Mouse (Mus musculus) 416B (cell line): ENCODE results near the gene Rpl36.
"Not testable (repeated sequence)": the region's sequence is repeated elsewhere in the genome, so short reads cannot be mapped to it uniquely, and the experiment has no call there.

Experiments
- DNase-seq: peaks from one replicate; pipeline ENCODE4 v3.0.0; 2011; ENCODE audit warnings: low read depth

Rpl36 gene

DNA sequence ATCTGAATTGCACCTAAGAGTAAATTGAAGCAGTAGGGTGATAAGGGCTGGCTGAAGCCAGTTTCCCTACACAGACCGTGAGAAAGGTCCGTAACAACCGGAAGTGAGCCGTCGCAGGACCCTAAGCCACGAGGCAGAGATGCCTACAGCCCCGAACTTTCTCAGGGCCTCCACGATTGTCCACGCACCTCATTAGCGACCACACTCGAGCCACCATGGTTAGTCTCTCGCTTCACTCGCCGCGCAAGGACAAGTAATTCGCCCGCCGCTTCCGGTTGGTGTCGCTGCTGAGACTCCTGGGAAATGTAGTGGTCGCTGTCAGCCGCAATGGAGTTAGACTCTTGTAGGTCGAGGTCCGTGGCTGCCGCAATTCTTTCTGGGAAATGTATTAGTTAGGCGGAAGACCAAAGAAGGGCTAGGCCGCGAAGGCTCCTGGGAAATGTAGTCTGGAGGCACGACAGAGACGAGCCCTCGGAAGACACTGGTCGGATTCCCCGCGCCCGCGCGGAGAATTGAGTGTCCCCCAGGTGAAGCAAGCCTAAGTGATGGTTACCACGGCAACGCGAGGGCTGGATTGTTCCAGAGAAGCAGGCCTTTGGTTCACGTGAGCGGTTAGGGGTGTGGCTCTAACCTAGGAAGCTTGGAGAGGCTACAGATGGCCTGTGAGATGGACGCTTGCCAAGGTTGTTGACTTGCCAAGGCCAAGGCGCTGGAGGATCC is 3.6 kb upstream of the Rpl36 start, which contains the start of gene 2410015M20Rik:
Gene 2410015M20Rik, minus strand, starts transcription at position 320 of the 720 bp plus-strand sequence.
- peak; percentile 99 for DNase-seq

DNA sequence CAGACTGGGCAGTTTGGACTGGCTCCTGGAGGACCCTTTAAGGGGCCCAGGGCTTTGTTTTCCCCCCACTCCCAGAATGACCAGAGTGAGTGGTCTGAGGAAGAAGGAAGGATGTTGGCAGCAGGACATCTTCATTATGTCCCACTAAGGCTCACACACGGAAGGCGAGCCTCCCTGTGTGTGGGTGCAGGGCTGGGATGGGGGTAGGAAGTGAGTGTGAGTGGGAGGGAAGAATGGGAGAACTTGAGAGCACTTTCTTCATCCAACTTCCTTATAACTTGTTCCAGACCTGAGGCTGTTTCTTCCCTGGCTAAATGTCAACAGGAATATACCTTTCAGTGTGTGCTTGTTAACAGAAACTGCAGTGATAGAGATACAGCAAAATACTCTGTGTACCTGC is 1.9 kb upstream of the Rpl36 start:
- DNase-seq = no peak

DNA sequence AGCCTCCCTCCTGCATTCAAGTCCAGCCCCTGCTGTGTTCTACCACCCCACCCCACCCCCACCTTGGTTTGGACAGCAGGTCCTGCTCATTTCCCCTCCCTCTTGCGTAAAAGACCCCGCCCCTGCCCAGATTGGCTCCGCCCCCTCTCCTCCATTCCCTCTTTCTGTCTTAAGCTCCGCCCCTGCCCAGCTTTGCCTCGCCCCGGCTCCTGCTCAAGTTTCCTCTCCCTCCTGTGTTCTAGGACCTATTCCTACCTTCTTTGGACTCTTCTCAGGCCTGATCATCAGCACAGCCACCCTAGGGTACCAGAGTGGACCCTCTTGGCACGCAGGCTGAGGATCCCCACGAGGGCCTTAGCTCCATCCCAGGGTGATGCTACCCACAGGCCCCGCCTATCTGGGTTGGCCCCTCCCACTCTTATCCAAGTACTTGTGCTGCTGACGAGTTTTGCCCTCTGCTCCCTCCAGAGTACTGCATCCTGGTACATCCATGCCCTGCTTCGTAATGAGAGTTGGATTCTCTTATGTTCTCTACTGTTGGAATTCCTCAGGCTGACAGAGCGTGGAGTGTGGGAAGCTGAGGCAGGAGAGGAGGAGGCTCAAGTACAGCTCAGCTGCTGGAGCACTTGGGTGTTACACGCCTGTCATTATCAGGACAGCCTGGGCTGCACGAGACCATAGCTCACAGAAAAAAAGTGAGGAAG is 1.2 kb upstream of the Rpl36 start:
- DNase-seq = peak; percentile 88

DNA sequence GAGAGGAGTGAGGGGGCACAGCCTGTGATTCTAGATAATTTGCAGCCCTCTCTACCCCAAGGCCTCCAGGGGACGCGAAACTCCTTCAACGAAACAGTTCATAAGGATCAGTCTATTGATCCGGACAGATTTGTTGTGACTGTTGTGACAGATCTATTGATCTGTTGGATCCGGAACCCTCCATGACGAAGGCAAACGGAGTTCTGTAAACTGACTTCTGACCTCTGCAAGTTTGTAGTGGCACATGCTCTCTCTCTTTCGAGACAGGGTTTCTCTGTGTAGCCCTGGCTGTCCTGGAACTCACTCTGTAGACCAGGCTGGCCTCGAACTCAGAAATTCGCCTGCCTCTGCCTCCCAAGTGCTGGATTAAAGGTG is 664 bp upstream of the Rpl36 start:
- DNase-seq = not testable (repeated sequence)

DNA sequence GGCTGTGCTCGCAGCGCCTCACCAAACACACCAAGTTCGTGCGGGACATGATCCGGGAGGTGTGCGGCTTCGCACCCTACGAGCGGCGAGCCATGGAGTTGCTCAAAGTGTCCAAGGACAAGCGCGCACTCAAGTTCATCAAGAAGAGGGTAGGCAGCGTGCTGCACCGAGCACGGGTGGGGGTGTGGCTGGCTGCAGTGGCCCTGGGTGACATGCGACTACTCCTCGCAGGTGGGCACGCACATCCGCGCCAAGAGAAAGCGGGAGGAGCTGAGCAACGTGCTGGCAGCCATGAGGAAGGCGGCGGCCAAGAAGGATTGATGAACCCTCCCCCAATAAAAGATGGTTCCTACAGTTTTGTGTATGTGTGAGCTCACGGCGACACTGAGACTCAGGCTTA is 677 bp downstream of the Rpl36 start:
- DNase-seq = peak; percentile 59

DNA sequence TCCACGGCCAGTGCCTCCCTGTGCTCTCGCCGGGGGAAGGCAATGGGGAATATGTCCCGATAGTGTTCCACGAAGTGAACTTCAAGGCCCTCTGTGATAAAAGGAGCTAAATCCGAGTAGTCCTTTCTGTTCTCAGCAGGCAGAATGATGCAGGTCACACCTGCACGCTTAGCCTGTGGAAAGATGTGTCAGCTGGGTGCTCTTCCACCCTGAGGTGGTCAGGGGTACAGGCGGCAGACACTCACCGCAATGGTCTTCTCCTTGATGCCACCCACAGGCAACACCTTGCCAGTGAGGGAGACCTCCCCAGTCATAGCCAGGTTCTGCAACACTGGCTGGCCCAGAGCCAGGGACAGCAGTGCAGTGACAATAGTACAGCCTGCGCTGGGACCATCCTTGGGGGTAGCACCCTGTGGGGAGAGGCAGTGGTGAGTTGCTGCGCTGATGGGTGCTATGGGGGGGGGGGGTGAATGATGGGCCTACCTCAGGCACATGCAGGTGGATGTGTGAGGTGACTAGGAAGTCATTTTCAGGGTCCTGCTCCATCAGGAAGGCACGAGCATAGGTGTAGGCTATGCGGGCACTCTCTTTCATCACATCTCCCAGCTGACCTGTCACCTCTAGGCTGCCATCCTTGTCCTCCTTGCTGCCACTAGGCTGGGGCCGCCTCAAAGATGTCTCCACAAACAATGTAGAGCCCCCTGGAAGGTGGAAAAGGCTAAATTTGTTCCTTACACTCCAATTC is 1.3 kb downstream of the Rpl36 start:
- peak; percentile 51 for DNase-seq

DNA sequence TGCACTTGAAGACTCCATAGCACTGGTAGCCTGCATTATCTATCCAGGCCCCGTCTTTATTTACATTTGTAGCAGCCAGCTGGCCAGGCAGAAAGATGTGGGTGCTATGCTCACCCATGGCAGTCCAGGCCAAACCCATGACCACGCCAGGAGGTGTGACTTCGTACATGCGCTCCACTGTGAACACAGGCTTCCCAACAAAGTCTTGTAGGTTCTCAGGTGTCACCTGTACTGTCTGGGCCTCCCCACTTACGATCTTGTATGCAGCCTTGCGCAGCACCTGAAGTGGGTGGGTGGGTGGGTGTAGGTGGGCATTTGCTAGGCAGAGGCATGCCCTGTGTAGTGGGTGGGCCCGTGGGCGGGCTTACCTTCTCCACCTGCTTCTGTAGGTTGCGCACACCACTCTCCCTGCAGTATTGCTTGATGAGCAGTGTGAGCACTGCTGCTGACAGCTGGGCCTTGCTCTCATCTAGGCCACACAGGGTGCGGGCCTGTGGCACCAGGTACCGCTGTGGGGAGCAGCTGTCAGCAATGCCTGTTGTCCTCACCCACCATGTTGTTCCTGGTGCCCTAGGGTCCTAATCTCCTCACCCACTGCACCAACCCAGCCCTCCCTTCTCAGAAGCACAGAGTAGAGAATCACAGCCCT is 2.0 kb downstream of the Rpl36 start:
- DNase-seq = peak; percentile 24

DNA sequence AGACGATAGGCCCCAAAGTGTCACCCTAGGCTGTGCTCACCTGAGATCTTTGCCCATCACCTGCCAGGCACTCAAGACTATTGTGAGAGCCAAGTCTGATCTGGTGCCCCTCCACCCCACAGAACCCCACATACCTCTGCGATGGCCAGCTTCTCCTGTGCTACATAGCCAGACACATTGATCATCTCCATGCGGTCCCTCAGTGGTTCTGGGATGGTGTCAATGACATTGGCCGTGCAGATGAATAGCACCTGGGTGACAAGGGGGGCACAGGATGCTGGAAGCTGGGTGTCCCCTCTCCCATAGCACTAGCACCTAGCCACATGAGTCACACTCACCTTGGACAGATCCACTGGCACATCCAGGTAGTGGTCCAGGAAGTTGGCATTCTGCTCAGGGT is 2.6 kb downstream of the Rpl36 start:
- DNase-seq = no peak

DNA sequence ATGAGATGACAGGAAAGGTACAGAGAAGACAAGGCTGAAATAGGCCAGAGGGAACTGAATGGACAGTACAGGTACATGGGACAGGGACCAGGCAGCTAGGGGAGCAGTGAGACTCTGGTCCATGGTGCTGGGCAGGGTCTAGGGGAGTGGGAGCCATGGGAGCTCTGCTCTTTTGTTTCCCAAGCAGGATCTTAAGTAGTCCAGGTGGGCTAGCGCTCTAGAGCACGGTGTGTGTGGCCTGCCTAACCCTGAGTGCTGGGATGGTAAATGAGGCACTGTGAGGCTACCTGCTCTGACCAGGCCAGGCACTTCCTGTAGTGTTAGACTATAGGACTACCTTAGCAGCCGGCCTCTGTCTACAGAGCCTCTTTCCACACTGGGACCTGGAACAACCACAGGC is 3.5 kb downstream of the Rpl36 start:
- DNase-seq = no peak

DNA sequence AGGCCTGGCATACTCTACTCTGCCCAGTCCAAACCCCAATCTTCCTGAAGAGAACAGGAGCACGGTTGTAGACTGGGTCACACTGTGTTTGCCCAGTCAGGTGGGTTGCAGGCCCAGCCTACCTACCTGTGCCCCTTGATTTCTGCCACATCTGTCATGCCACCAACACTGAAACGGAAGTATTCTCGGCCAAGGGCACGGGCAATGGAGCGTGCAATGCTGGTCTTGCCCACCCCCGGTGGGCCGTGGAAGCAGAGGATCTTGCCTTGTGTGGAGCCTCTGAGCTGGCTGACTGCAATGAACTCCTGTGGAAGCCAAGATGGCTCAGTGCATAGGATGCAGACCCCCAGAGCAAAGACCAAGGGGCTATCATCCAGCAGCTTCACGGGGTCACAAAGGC is 4.4 kb downstream of the Rpl36 start:
- no peak for DNase-seq

DNA sequence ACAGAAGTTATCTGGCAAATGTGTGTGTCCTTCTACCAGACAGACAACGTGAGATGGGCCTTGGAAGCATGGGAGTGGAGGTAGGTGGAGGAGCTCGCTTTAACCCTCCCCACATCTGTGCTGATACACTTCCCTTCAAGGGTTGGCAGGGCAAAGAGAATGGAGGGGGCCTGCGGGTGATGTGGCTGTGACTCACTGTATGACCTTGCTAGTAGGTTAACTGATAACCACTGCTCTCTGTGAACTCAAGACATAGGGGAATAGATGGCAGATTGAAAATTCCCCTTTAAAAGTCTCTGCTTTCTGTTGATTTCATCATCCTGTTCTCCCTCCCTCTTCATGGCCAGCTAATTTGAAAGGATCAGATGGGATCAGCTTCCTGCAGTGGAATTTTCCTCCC is 12.3 kb downstream of the Rpl36 start:
- DNase-seq = peak; percentile 95

DNA sequence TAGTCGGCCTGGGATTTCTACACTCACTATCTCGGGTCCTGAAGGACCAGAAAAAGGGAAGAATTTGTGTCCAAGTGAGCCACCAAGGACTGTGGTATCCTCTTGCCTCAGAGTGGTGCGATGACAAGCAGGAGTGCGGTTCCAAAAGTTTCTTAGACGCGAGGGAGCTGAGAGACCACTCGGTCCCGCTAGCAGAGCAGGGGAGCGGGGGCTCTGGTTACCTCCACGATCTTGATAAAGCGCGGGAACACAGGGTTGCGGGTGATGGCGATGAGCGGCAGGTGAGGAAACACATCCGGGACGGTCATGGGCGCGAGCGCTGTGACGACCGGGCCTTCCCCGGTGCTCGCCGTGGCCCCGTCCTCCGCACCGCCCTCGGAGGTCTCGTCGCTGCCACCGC is 13.0 kb downstream of the Rpl36 start:
- peak; percentile 47 for DNase-seq

DNA sequence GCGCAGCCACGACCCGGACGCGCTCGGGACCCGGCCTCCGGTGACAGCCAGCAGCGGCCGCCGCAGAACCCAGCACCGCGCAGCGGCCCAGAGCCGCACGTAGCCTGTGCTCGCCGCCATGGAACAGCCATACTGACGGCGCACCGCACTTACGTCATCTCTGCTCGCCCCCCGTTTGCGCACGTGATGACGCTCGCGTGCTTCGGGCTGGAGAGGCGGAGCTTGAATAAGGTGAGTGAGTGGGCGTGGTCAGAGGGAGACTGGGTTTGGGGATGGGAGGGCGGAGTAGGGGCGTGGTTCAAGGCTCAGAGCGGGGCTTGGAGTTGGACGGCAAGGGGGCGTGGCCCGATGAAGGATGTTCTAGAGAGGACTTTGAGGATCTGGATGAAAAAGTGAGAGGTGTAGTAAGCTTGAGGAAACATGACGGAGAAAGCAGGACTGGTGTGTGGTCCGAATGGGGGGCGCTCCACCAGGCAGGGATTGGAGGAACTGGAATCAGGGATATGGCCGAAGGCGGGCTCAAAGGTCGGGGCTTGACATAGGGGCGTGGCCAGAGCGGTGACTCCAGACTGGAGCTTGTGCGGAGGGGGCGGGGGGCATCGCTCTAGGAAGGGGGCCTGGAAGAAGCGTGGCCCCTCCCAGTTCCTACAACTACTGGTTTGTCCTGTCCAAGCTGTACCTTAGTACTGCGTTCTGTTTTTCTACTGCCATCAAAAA is 13.7 kb downstream of the Rpl36 start, which contains the start of gene Lonp1:
Gene Lonp1, minus strand, starts transcription at position 134 of the 717 bp plus-strand sequence.
- peak; percentile 99 for DNase-seq

DNA sequence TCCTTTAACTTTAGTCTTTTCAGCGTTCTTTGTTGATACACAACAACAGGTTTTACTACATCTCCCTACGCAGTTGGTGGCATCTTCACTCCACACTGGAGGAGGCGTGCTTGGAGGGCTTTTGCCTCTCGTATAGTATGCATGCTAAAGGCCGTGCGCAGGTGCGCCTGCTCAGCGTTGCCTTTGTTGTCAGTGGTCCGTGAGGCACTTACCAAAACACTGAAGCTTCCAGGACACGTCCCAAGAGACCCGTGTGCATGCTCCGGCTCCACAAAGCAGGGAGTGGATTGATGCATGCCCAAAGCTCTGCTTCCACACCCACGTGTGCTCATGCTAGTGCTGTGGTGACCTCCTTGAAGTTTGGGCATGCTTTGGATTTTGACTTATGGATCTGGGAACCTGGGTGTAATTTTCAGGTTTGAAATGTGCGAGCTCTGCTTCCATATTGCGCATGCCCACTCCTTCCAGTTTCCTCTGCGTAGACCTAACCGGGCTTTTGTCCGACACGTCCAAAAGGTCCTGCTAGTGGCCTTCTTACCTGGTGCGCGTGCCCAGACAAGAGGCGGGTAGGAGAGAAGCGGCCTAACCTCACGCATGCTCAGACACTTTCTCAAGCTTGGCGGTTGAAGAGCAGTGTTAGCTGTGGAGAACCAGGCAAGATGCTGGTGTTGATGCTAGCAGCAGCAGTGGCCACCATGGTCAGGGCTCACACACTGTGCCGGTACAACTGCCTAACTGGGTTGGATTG is 14.5 kb downstream of the Rpl36 start, which contains the start of gene Catsperd:
Gene Catsperd, plus strand, starts transcription at position 614 of the 748 bp plus-strand sequence.
- no peak for DNase-seq

DNA sequence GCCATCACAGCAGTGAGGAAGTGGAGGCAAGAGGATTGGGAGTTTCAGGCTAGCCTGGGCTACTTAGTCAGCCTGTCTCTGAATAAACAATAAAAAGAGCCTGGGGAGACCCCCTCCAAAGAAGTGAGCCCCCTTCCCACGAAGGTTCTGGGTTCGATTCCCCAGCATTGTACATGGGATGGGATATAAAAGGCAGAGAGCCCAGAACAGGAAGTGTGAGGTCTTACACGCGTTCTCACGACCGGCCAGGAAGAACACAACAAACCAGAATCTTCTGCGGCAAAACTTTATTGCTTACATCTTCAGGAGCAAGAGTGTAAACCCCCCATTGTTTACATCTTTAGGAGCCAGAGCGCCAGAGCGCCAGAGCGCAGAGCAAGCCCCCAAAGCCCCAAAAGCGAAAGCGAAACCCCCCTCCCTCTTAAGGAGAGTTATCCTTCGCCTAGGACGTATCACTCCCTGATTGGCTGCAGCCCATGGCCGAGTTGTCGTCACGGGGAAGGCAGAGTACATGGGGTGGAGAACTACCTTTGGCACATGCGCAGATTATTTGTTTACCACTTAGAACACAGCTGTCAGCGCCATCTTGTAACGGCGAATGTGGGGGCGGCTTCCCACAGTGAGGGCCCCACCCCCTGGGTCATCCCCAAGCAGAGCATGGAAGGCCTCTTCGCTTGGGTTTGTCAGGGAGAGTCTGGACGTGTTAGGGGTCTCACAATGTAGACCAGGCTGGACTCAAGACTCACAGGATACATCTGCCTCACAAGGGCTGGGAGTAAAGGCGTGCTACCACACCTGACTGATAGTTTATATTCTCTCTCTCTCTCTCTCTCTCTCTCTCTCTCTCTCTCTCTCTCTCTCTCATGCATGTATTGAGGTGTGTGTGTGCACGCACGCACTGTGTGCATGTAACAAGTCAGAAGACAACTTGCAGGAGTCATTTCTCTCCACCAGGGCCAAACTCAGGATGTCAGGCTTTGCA is 16.9 kb downstream of the Rpl36 start:
- not testable (repeated sequence) for DNase-seq

DNA sequence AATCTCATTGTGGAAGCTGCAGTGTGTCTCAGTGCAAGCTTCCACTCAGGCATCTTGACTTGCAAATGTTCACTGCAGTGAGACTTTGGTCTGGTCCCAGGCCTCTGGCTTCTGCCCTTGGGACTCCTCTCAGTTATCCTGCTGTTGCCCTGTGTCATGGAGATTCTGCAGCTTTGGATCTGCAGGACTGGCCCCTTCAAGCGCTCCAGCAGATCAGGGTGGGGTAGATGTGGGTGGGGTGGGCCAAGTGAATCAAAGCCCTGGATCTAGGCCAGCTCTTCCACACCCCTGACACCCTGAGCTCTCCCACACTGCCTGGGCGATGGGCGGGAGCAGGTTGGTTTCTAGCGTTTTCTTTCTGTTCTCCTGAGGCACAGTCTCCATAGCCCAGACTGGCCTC is 18.6 kb downstream of the Rpl36 start:
- DNase-seq = no peak

DNA sequence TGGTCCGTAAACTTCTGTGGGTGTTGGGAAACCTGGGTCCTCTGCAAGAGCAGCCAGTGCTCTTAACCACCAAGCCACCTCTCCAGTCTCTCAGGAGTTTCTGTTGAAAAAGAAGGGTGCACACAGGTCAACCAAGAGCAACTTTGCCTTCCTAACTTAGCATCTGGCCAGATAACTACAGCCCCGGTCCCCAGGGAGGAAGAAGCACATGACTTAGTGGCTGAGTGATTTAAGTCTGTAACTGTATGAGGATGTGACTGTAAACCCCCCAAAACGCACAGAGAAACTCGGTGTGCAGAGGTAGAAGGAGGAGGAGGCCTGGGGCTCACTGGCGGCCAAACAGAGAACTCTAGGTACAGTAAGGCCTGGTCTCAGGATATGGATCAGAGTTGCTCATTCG is 20.8 kb downstream of the Rpl36 start:
- DNase-seq = no peak

DNA sequence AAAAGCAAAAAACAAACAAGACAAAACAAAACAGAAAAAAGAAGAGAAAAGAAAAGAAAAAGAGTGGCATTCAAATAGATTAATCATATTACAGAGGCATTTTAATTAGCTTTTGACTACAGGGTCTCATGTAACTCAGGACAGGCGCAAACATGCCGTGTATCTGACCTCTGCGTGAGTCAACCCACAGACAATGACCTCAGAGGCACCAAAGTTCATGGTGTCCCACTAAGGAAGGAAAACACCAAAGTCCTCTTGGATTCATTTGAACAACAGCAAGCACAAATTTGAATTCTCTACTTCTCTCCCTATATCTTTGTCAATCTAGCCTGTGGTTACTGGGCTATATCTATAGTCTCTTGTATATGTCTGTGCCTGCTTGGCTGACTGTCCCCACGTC is 30.0 kb downstream of the Rpl36 start:
- no peak for DNase-seq

DNA sequence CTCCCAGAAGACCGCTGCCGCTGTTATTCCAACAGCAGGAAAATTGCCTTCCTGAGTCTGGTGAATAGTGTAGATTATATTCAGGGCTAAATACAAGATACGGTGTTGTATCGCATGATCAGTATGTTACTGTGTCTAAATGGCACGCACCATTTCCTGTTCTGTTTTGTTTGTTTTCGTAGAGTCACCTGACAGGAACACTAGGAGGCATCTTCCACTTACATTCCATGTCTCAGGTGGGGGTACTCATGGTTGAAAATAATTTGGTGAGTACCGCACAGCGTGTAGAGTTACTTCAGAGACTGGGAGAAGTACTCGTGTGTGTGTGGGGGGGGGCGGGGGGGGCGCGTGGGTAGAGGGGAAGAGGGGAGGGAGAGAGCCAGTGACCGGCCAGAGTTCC is 34.3 kb downstream of the Rpl36 start:
- DNase-seq = no peak

DNA sequence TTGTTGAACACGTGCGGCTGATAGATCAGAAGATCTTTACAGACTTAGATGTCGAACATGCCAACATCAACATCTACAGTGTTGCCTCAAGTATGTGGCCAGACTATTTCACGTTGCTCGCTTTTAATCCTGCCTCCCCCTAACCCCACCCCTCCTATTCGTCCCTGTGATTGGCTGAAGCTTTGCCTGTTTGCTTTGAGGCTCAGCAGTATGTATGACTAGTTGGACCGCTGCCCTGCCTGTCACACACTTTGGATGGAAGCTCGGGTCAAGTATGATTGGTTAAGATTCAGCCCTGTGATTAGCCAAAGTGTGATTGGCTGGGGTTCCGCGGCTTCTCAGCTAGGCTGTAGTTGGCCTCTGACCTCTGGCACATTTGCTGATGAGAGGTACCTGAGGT is 38.6 kb downstream of the Rpl36 start:
- DNase-seq = peak; percentile 32
